Mouse (Mus musculus): ENCODE results near the gene Cped1. TPM values are rescaled to one million over a fixed set of nuclear protein-coding genes. Genes with fewer than 3 reads are reported as not detected.
A peak's percentile ranks its signal among the peaks of the same experiment; 100 is the strongest.

The Cped1 gene
- polyA plus RNA-seq, 1 experiment: 0.79 TPM

DNA sequence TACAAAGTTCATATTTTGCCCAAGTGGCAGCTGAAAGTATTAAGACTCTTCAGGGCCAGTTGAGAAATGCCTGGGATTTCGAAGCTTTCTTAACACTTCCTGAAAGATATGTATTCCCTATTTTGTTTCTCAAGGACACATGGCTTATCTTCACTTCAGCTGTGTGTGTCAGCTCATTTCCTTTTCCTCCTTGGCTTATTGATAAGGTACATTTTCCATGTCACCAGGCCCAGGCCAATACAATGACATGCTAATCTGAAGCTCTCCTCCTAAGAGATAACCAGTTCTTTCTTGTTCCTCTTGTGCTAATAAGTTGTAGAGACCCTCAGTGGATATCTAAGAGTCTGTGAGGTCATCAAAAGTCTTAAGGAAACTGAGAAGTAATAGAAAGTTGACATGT, 4.6 kb upstream of the Cped1 start:
- TF ChIP-seq TCF12 (IDR thresholded peaks at IDR 0.05; ENCODE audit: insufficient read depth, poor library complexity, severe bottlenecking): no peak
- TF ChIP-seq MYOG (IDR thresholded peaks at IDR 0.05; ENCODE audit: control insufficient read depth in 1 of 3, insufficient read depth in 1 of 3, insufficient read length in 2 of 3, low read depth in 2 of 3): no peak
- TF ChIP-seq POLR2A (IDR thresholded peaks at IDR 0.05; ENCODE audit: insufficient read length, low read depth): no peak
- TF ChIP-seq POLR2AphosphoS2 (IDR thresholded peaks at IDR 0.05; ENCODE audit: insufficient read length, low read depth): no peak
- TF ChIP-seq USF1 (IDR thresholded peaks at IDR 0.05; ENCODE audit: low read depth): no peak
- TF ChIP-seq E2F4 (IDR thresholded peaks at IDR 0.05; ENCODE audit: insufficient read depth): no peak
- TF ChIP-seq REST (IDR thresholded peaks at IDR 0.05; ENCODE audit: insufficient read depth, insufficient read length): no peak
- TF ChIP-seq MAX (IDR thresholded peaks at IDR 0.05; ENCODE audit: low read depth): no peak
- H3K79me2 ChIP-seq (ENCODE audit: control insufficient read depth, insufficient read depth): no peaks in the 10 kb centered on the region
- no peak overlapping the region for H3K4me2 ChIP-seq (ENCODE audit: low read depth)
- H3K36me3 ChIP-seq (ENCODE audit: control insufficient read depth, insufficient read depth): no peaks in the 10 kb centered on the region
- H3K4me3 ChIP-seq: no peak overlapping the region
- no peaks in the 10 kb centered on the region for H3K27me3 ChIP-seq (ENCODE audit: control insufficient read depth, insufficient read depth, insufficient read length)
- no peak overlapping the region for H3ac ChIP-seq (ENCODE audit: control insufficient read depth, insufficient read length)

DNA sequence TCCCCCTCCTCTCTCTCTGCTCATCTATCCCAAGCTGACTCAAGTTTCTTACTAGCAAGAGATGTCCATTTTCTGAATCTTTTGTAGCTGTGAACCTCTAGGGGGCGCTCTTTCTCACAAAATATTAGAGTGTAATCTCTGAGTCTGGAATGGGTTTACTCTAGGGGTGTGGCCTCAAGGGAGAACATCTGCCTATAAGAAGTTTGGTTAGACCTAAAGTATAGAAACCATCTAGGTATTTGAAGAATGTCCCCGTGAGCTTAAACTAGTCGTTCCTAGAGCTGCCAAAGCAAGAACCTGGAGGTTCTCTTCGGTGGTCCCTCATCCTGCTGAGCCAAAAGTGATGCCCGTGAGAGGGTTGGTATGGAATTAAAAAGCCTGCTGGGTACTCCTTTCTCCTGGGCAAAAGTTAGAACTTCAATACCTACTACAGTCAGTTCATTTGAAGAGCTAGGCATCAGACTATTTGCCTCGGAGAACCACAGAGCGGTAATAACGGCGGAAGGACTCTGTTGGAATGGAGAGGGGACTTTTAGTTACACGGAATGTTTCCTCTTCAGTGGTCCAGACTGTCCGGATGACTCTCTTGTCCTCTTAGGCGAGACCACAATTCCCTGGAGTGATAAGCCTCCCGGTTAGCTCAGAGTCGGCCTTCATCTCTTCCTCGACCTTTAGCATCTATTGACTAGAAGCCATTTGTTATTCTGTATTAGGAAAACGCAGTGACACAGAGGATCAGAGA, 555 bp upstream of the Cped1 start:
- H3K36me3 ChIP-seq (ENCODE audit: control insufficient read depth, insufficient read depth): no peaks in the 10 kb centered on the region
- peak overlapping the region; percentile 94 for H3K4me2 ChIP-seq (ENCODE audit: low read depth)
- H3K4me3 ChIP-seq: peak overlapping the region; percentile 43
- no peaks in the 10 kb centered on the region for H3K79me2 ChIP-seq (ENCODE audit: control insufficient read depth, insufficient read depth)
- no peaks in the 10 kb centered on the region for H3K27me3 ChIP-seq (ENCODE audit: control insufficient read depth, insufficient read depth, insufficient read length)
- H3ac ChIP-seq (ENCODE audit: control insufficient read depth, insufficient read length): no peak overlapping the region
- TF ChIP-seq MAX (IDR thresholded peaks at IDR 0.05; ENCODE audit: low read depth) (no peak), MYOG (IDR thresholded peaks at IDR 0.05; ENCODE audit: control insufficient read depth in 1 of 3, insufficient read depth in 1 of 3, insufficient read length in 2 of 3, low read depth in 2 of 3) (no peak), TCF12 (IDR thresholded peaks at IDR 0.05; ENCODE audit: insufficient read depth, poor library complexity, severe bottlenecking) (no peak), USF1 (IDR thresholded peaks at IDR 0.05; ENCODE audit: low read depth) (no peak), POLR2AphosphoS2 (IDR thresholded peaks at IDR 0.05; ENCODE audit: insufficient read length, low read depth) (no peak), CEBPB (IDR thresholded peaks at IDR 0.05; ENCODE audit: insufficient read depth, poor library complexity, severe bottlenecking) (no peak), REST (IDR thresholded peaks at IDR 0.05; ENCODE audit: insufficient read depth, insufficient read length) (no peak)

DNA sequence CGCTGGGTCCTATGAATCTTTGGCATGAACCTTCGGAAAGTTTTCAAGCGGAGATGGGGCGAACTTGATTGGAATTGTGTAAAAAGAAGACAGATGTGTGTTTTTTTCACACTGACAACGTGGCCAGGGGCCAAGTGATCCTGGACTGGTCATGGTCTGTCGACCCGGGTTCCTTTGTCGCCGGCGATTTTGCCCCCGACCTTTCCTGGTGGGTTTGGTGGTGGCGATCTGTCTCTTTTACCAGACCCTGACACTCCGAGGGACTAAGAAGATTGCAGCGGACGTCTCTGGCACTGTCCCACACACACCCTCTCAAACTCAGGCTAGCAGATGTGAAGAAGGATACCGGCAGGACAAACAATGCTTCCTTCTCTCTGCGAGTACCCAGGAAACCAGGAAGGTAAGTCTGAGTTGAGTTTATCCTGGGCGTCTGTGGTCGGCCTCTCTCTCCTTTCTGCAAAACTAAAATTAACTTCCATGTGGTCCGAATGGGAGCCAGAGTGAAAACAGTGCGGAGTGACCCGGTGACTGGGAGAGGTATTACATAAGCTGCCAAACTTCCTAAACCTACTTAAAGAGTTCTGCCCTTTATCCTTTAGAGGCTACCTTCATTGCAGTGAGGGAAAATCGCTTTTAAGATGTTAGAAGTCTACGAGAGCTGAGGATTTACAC, 1.1 kb downstream of the Cped1 start:
- no peaks in the 10 kb centered on the region for H3K79me2 ChIP-seq (ENCODE audit: control insufficient read depth, insufficient read depth)
- H3K4me3 ChIP-seq: peak overlapping the region; percentile 43
- H3ac ChIP-seq (ENCODE audit: control insufficient read depth, insufficient read length): no peak overlapping the region
- TF ChIP-seq TCF12 (IDR thresholded peaks at IDR 0.05; ENCODE audit: insufficient read depth, poor library complexity, severe bottlenecking) (no peak), MYOD1 (IDR thresholded peaks at IDR 0.05; ENCODE audit: control insufficient read depth in 1 of 3, insufficient read length in 2 of 3, low read depth in 2 of 3) (no peak), REST (IDR thresholded peaks at IDR 0.05; ENCODE audit: insufficient read depth, insufficient read length) (no peak), POLR2A (IDR thresholded peaks at IDR 0.05; ENCODE audit: insufficient read length, low read depth) (no peak), MYOG (IDR thresholded peaks at IDR 0.05; ENCODE audit: control insufficient read depth in 1 of 3, insufficient read depth in 1 of 3, insufficient read length in 2 of 3, low read depth in 2 of 3) (no peak), USF1 (IDR thresholded peaks at IDR 0.05; ENCODE audit: low read depth) (no peak), MAX (IDR thresholded peaks at IDR 0.05; ENCODE audit: low read depth) (no peak), E2F4 (IDR thresholded peaks at IDR 0.05; ENCODE audit: insufficient read depth) (no peak), TCF3 (IDR thresholded peaks at IDR 0.05; ENCODE audit: insufficient read length, low read depth) (no peak), POLR2AphosphoS2 (IDR thresholded peaks at IDR 0.05; ENCODE audit: insufficient read length, low read depth) (no peak), CEBPB (IDR thresholded peaks at IDR 0.05; ENCODE audit: insufficient read depth, poor library complexity, severe bottlenecking) (no peak), SRF (IDR thresholded peaks at IDR 0.05; ENCODE audit: control insufficient read depth, insufficient read length, low read depth) (no peak)
- H3K27me3 ChIP-seq (ENCODE audit: control insufficient read depth, insufficient read depth, insufficient read length): no peaks in the 10 kb centered on the region
- peak overlapping the region; percentile 94 for H3K4me2 ChIP-seq (ENCODE audit: low read depth)
- no peaks in the 10 kb centered on the region for H3K36me3 ChIP-seq (ENCODE audit: control insufficient read depth, insufficient read depth)

DNA sequence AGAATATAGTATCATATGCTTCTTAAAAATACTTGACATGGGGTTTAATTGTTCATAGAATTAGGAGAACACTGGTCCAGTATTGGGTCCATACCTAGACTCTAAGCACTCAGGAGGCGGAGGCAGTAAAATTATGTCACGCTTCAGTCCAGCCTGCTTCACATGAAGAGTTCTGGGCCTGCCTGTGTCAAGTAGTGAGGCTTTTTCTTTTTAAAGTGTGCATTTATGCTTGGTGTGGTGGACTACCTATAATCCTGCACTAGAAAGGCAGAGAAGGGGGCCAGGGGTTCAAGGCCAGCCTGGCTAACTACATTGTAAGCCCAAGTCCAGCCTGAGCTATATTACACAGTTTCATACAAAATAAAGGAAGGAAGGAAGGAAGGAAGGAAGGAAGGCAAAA, 1.8 kb downstream of the Cped1 start:
- Histone ChIP-seq H3K36me3 (ENCODE audit: control insufficient read depth, insufficient read depth) (no peaks in the 10 kb centered on the region), H3K4me3 (peak overlapping the region; percentile 43), H3ac (ENCODE audit: control insufficient read depth, insufficient read length) (no peak overlapping the region), H3K27me3 (ENCODE audit: control insufficient read depth, insufficient read depth, insufficient read length) (no peaks in the 10 kb centered on the region), H3K4me2 (ENCODE audit: low read depth) (peak overlapping the region; percentile 94), H3K79me2 (ENCODE audit: control insufficient read depth, insufficient read depth) (no peaks in the 10 kb centered on the region)
- TF ChIP-seq MAX (IDR thresholded peaks at IDR 0.05; ENCODE audit: low read depth): no peak
- TF ChIP-seq SRF (IDR thresholded peaks at IDR 0.05; ENCODE audit: control insufficient read depth, insufficient read length, low read depth): no peak
- no peak for TF ChIP-seq TCF12 (IDR thresholded peaks at IDR 0.05; ENCODE audit: insufficient read depth, poor library complexity, severe bottlenecking)
- no peak for TF ChIP-seq CEBPB (IDR thresholded peaks at IDR 0.05; ENCODE audit: insufficient read depth, poor library complexity, severe bottlenecking)

DNA sequence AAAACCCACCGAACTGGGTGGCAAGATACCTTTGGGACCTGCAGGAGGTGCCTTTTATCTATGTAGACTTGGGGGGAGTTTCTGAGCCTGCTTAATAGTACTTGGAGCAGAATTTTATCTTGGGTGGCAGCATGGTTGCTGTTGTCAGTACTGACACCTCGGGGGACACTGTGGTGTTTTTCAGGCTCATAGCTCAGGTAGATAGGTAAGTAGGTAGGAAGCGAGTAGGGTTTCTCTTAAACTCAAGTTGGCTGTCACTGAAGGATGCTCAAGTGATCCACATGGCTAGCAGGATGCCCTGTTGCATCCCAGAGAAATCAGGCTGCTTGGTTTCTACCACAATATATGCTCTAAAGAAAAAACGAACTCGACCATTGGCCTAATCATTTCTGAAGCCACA, 2.6 kb downstream of the Cped1 start:
- H3K36me3 ChIP-seq (ENCODE audit: control insufficient read depth, insufficient read depth): no peaks in the 10 kb centered on the region
- H3K4me3 ChIP-seq: no peak overlapping the region

More for the DNA sequence above, 2.6 kb downstream of the Cped1 start:
- Histone ChIP-seq H3K79me2 (ENCODE audit: control insufficient read depth, insufficient read depth) (no peaks in the 10 kb centered on the region), H3K27me3 (ENCODE audit: control insufficient read depth, insufficient read depth, insufficient read length) (no peaks in the 10 kb centered on the region), H3K4me2 (ENCODE audit: low read depth) (no peak overlapping the region), H3ac (ENCODE audit: control insufficient read depth, insufficient read length) (no peak overlapping the region)
- TF ChIP-seq TCF12 (IDR thresholded peaks at IDR 0.05; ENCODE audit: insufficient read depth, poor library complexity, severe bottlenecking): no peak
